Mouse (Mus musculus) cerebellum, adult 2 months (tissue): ENCODE measurements around the gene Nacad.

ENCODE experiments used
- CTCF ChIP-seq: fragments of 200-500 bp; IDR thresholded peaks from 2 replicates; pipeline ENCODE4 v1.5.1; 2011; ENCODE audit warnings: low read depth, mild to moderate bottlenecking, control low read depth, low read length, moderate library complexity, borderline replicate concordance; ENCODE audit not compliant: insufficient read depth
- POLR2A ChIP-seq: fragments of 200-500 bp; IDR thresholded peaks from 2 replicates; pipeline ENCODE4 v1.6.1; 2011; ENCODE audit warnings: low read length, control low read depth, borderline replicate concordance; ENCODE audit not compliant: insufficient read depth

- TF ChIP-seq CTCF (no peak), POLR2A (no peak)
These were observed 9.6 kb downstream of the Nacad start for GRCm38 (mm10) chr11:6596205-6596604.
